Mouse (Mus musculus): ENCODE measurements around the gene Rnft1. TPM values are rescaled to one million over a fixed set of nuclear protein-coding genes. Genes with fewer than 3 reads are reported as not detected.
"Not testable (repeated sequence)": the region's sequence is repeated elsewhere in the genome, so short reads cannot be mapped to it uniquely, and the experiment has no call there.

Gene Rnft1
- polyA plus RNA-seq, 1 experiment: 5.4 TPM

- no peak for DNase-seq (ENCODE audit: low read depth, low spot score)
- 88% methylated on average over 3 of the region's 3 CpGs for WGBS
Observed at GRCm38 (mm10) chr11:86516620-86517019, 32.2 kb downstream of the Rnft1 start.

GRCm38 (mm10) chr11:86517229-86517628 is 32.8 kb downstream of the Rnft1 start:
- no peak for DNase-seq (ENCODE audit: low read depth, low spot score)
- 93% methylated on average over 3 of the region's 3 CpGs for WGBS

- DNase-seq (ENCODE audit: low read depth, low spot score): no peak
- WGBS: 88% methylated on average over 7 of the region's 7 CpGs
Observed at GRCm38 (mm10) chr11:86519751-86520150, 35.3 kb downstream of the Rnft1 start.

GRCm38 (mm10) chr11:86527528-86527927 is 43.1 kb downstream of the Rnft1 start:
- no peak for DNase-seq (ENCODE audit: low read depth, low spot score)

GRCm38 (mm10) chr11:86532834-86533233 is 48.4 kb downstream of the Rnft1 start:
- WGBS: 68% methylated on average over 1 of the region's 1 CpGs
- no peak for DNase-seq (ENCODE audit: low read depth, low spot score)

More at GRCm38 (mm10) chr11:86527528-86527927, 43.1 kb downstream of the Rnft1 start:
- 73% methylated on average over 4 of the region's 4 CpGs for WGBS

GRCm38 (mm10) chr11:86533302-86533701 is 48.8 kb downstream of the Rnft1 start:
- WGBS: 81% methylated on average over 6 of the region's 6 CpGs

GRCm38 (mm10) chr11:86534201-86534910 is 49.9 kb downstream of the Rnft1 start:
- WGBS: 84% methylated on average over 5 of the region's 5 CpGs
- DNase-seq (ENCODE audit: low read depth, low spot score): no peak

More at GRCm38 (mm10) chr11:86533302-86533701, 48.8 kb downstream of the Rnft1 start:
- DNase-seq (ENCODE audit: low read depth, low spot score): not testable (repeated sequence)

GRCm38 (mm10) chr11:86538786-86539185 is 54.3 kb downstream of the Rnft1 start:
- 91% methylated on average over 4 of the region's 4 CpGs for WGBS
- no peak for DNase-seq (ENCODE audit: low read depth, low spot score)

GRCm38 (mm10) chr11:86539716-86540475 is 55.4 kb downstream of the Rnft1 start:
- no peak for DNase-seq (ENCODE audit: low read depth, low spot score)
- 79% methylated on average over 6 of the region's 6 CpGs for WGBS

GRCm38 (mm10) chr11:86540476-86540845 is 56.0 kb downstream of the Rnft1 start:
- 67% methylated on average over 2 of the region's 2 CpGs for WGBS
- DNase-seq (ENCODE audit: low read depth, low spot score): no peak

- WGBS: 64% methylated on average over 1 of the region's 1 CpGs
- no peak for DNase-seq (ENCODE audit: low read depth, low spot score)
Observed at GRCm38 (mm10) chr11:86542851-86543250, 58.4 kb downstream of the Rnft1 start.

GRCm38 (mm10) chr11:86543960-86544638 is 59.6 kb downstream of the Rnft1 start:
- no peak for DNase-seq (ENCODE audit: low read depth, low spot score)
- under 1% methylated on average over 49 of the region's 50 CpGs for WGBS

GRCm38 (mm10) chr11:86544639-86545299 is 60.3 kb downstream of the Rnft1 start, which contains the start of the genes Rps6kb1 and Tubd1:
Gene Rps6kb1, minus strand, starts transcription at chr11:86544805.
Gene Tubd1, plus strand, starts transcription at chr11:86544991.
- under 1% methylated on average over 43 of the region's 43 CpGs for WGBS
- DNase-seq (ENCODE audit: low read depth, low spot score): peak; percentile 99

GRCm38 (mm10) chr11:86545556-86545955 is 61.1 kb downstream of the Rnft1 start:
- 57% methylated on average over 8 of the region's 8 CpGs for WGBS
- DNase-seq (ENCODE audit: low read depth, low spot score): no peak

- WGBS: 100% methylated on average over 1 of the region's 1 CpGs
- no peak for DNase-seq (ENCODE audit: low read depth, low spot score)
Observed at GRCm38 (mm10) chr11:86547412-86547811, 63.0 kb downstream of the Rnft1 start.

Other genes with a start within 250 kb of the Rnft1 start
- gene Ints2, start 227.1 kb upstream of the Rnft1 start, polyA plus RNA-seq (2012; rRNA removed): 4.3 and 8.4 TPM in 2 replicates
- gene Med13, start 127.1 kb upstream of the Rnft1 start, polyA plus RNA-seq (2012; rRNA removed): 13.7 and 29.4 TPM in 2 replicates
- gene Rps6kb1, start 60.1 kb downstream of the Rnft1 start, polyA plus RNA-seq (2012; rRNA removed): 5.7 and 6.6 TPM in 2 replicates
- gene Tubd1, start 60.3 kb downstream of the Rnft1 start, polyA plus RNA-seq (2012; rRNA removed): 3.6 and 4.0 TPM in 2 replicates
- gene Vmp1, start 199.2 kb downstream of the Rnft1 start, polyA plus RNA-seq (2012; rRNA removed): 147 and 183 TPM in 2 replicates
- gene Ptrh2, start 199.3 kb downstream of the Rnft1 start, polyA plus RNA-seq (2012; rRNA removed): 4.9 TPM in 2 replicates